Mouse (Mus musculus) lung, adult 2 months (tissue): ENCODE results near the gene Dhx32.

Experiments
- CTCF ChIP-seq: fragments of 200-500 bp; IDR thresholded peaks from 2 replicates; pipeline ENCODE4 v1.5.1; 2011; ENCODE audit warnings: mild to moderate bottlenecking, low read length, control low read depth; ENCODE audit not compliant: insufficient read depth
- POLR2A ChIP-seq: fragments of 200-500 bp; IDR thresholded peaks from 2 replicates; pipeline ENCODE4 v1.6.1; 2011; ENCODE audit warnings: low read depth, mild to moderate bottlenecking, control low read depth, low read length, borderline replicate concordance; ENCODE audit errors: extremely low read depth

DNA sequence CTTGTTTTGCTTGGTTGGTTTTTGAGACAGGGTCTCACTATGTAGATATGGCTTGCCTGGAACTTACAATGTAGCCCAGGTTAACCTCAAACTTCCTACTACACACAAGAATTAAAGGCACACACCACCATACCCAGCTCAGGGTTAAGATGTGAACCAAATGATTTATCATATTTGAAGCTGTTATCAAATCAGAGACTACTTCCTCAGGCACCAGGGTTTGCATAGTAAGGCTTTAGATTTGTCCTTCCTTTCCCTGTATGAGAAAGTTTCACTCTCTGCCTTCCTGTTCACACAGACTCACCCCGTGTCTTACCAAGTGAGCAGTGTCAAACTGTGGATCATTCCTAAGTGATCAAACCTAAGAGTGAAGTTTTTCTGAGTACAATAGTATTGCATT lies 38.3 kb downstream of the Dhx32 start:
- TF ChIP-seq CTCF, result no peak
- no peak for TF ChIP-seq POLR2A
